Mouse (Mus musculus) midbrain, embryonic 10.5 days (tissue): ENCODE measurements around the gene Bst1. TPM values are rescaled to one million over a fixed set of nuclear protein-coding genes. Genes with fewer than 3 reads are reported as not detected.

Source experiments
- DNase-seq: peaks from one replicate; pipeline ENCODE4 v3.0.0-alpha.2; 2017; ENCODE audit warnings: low spot score
- H3K27ac ChIP-seq: fragments of 300-500 bp; sonication (generic); replicated peaks from 2 replicates; pipeline ENCODE4 v1.5.1; 2016; ENCODE audit warnings: mild to moderate bottlenecking
- H3K27me3 ChIP-seq: fragments of 300-500 bp; sonication (generic); 2 replicates; pipeline ENCODE4 v1.6.1; 2016; ENCODE audit warnings: low read depth, mild to moderate bottlenecking; ENCODE audit not compliant: poor library complexity, severe bottlenecking
- H3K36me3 ChIP-seq: fragments of 300-500 bp; sonication (generic); 2 replicates; pipeline ENCODE4 v1.6.1; 2016; ENCODE audit warnings: mild to moderate bottlenecking, moderate library complexity
- H3K4me1 ChIP-seq: fragments of 300-500 bp; sonication (generic); 2 replicates; pipeline ENCODE4 v1.6.1; 2016
- H3K4me3 ChIP-seq: fragments of 300-500 bp; sonication (generic); 2 replicates; pipeline ENCODE4 v1.5.1; 2016; ENCODE audit warnings: mild to moderate bottlenecking, moderate library complexity
- H3K9me3 ChIP-seq: fragments of 300-500 bp; sonication (generic); replicated peaks from 2 replicates; pipeline ENCODE4 v1.6.1; 2016; ENCODE audit warnings: mild to moderate bottlenecking
- WGBS: fragments of 180-500 bp; shearing (Covaris S2); methylation state at CpG from one replicate; pipeline ENCODE4 v1.1.7; 2016; 5-methylcytosine and 5-hydroxymethylcytosine counted together
- polyA plus RNA-seq: library from polyadenylated mRNA; unstranded; fragments of >200 nt; fragmentation: Nextera tagmentation; extraction: Ambion mirVana; gene quantifications from 2 replicates; pipeline ENCODE4 v1.2.1, GENCODE M21; 2016

Bst1 gene
- polyA plus RNA-seq, 1 experiment from 2014 or later: not detected

DNA sequence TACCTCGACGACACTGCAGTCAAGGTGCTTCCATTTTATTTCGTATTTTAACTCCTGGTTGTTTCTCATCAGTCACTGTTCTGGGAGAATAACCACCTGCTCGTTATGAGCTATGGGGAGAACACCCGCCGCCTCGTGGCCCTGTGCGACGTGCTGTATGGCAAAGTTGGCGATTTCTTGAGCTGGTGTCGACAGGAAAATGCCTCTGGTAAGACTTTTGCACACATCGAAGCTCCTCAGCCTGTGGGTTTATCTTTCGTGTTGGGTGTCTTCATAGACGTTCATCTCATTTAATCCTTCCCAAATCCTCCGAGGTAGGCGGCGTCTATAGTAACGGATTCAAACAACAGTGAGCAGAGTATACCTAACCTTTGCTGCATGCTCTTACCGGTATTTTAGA is 2.9 kb downstream of the Bst1 start, which contains the start of gene Fbxl5:
Fbxl5 (minus strand) TSS at position 101 of the 400 bp plus-strand sequence.
- Histone ChIP-seq H3K27me3 (0 out of 2 replicates have a peak, but pooled peaks cover 3% of the 10 kb centered on the region), H3K4me3 (no peak within 1 kb of the TSS), H3K36me3 (no peaks in the 10 kb centered on the region), H3K9me3 (no peaks in the 10 kb centered on the region), H3K4me1 (peaks cover 6% of the 10 kb centered on the region; the same call in 1 of the 2 replicates), H3K27ac (no peak within 1 kb of the TSS)
- 84% methylated on average over 19 of the region's 19 CpGs for WGBS
- no peak for DNase-seq

DNA sequence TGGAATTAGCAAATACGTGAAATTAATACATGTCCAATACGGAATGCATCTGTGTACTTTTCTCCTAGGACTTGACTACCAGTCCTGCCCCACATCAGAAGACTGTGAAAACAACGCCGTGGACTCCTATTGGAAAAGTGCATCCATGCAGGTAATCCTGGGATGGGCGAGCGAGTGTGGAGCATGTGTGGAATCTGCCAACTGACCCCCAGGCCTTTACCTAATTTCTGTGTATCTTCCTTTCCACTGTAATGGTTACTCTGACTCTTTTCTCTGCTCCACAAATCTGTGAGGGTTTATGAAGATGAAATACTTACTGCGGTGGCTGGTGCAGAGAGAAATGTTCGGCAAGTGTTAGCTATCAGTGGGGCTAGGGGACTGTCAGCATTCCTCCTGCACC is 3.5 kb downstream of the Bst1 start:
- Histone ChIP-seq H3K9me3 (no peaks in the 10 kb centered on the region), H3K27ac (no peak overlapping the region), H3K4me1 (peaks cover 6% of the 10 kb centered on the region; the same call in 1 of the 2 replicates), H3K36me3 (no peaks in the 10 kb centered on the region), H3K4me3 (no peak overlapping the region), H3K27me3 (0 out of 2 replicates have a peak, but pooled peaks cover 3% of the 10 kb centered on the region)
- WGBS: 80% methylated on average over 8 of the region's 8 CpGs
- DNase-seq: no peak

DNA sequence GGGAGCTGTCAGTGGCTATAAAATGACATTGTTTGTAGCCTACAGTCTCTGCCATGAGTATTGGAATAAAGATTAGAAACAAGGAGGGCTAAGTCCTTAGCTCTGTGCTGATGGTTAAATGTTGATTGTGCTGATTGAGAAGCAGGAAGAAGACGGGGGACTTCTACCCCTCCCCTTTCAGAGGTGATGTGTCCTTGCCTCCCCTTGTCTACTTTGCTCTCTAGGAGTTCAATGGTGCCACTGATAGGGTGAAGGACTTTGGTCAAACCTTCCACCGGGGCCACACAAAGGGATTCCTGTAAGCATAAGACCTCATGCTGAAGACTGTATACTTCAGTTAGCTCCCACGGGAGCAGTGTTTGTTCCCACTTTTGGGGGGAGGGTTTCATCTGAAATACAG is 4.1 kb downstream of the Bst1 start:
- no peak overlapping the region for H3K27ac ChIP-seq
- no peak overlapping the region for H3K4me3 ChIP-seq
- H3K27me3 ChIP-seq: 0 out of 2 replicates have a peak, but pooled peaks cover 3% of the 10 kb centered on the region
- no peaks in the 10 kb centered on the region for H3K36me3 ChIP-seq
- WGBS: 84% methylated on average over 3 of the region's 3 CpGs
- peaks cover 6% of the 10 kb centered on the region; the same call in 1 of the 2 replicates for H3K4me1 ChIP-seq
- DNase-seq: no peak
- H3K9me3 ChIP-seq: no peaks in the 10 kb centered on the region

DNA sequence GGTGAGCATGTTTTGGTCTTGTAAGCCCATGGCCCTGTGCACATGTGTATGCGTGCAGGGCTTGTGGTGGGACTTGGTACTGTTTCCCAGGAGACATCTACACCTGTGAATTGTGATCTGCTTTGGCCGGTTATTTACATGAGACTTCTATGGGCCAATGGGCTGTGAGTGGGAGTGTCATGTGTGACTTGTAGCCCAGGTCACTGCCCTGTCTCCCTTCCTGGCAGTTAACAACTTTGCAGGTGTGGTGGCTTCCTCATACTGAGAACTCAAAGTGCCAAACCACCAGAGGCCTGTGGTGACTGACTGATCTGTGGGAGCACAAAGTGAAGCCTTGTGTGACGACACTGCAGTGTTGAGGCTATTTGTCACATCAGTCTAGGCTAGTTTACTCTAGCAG is 5.9 kb downstream of the Bst1 start:
- no peak overlapping the region for H3K4me3 ChIP-seq
- no peak overlapping the region for H3K27ac ChIP-seq
- H3K4me1 ChIP-seq: no peaks in the 10 kb centered on the region
- H3K9me3 ChIP-seq: no peaks in the 10 kb centered on the region
- WGBS: 88% methylated on average over 3 of the region's 3 CpGs
- no peaks in the 10 kb centered on the region for H3K27me3 ChIP-seq
- H3K36me3 ChIP-seq: no peaks in the 10 kb centered on the region
- DNase-seq: no peak

DNA sequence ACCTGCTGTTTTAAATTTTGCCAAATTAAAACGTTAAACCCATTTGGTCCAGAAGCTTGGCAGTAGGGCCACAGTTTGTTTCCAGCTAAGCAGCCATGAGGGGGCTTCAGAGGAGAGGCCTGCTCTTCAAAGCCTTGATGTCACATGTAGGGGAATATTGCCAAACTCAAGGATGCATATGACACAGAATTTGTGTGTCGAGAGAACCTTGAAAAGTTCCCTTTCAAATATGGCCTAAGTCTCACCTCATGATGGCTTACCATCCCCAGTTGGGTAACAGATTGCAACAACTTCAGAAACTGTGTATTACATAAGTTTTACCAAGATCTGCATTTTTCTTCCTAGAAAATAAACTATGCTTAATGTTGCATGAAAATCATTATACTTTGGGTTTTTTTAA is 8.2 kb downstream of the Bst1 start:
- no peak overlapping the region for H3K27ac ChIP-seq
- WGBS: 84% methylated on average over 2 of the region's 2 CpGs
- no peaks in the 10 kb centered on the region for H3K9me3 ChIP-seq
- H3K4me3 ChIP-seq: no peak overlapping the region
- H3K36me3 ChIP-seq: no peaks in the 10 kb centered on the region
- H3K27me3 ChIP-seq: no peaks in the 10 kb centered on the region
- no peak for DNase-seq
- H3K4me1 ChIP-seq: no peaks in the 10 kb centered on the region

DNA sequence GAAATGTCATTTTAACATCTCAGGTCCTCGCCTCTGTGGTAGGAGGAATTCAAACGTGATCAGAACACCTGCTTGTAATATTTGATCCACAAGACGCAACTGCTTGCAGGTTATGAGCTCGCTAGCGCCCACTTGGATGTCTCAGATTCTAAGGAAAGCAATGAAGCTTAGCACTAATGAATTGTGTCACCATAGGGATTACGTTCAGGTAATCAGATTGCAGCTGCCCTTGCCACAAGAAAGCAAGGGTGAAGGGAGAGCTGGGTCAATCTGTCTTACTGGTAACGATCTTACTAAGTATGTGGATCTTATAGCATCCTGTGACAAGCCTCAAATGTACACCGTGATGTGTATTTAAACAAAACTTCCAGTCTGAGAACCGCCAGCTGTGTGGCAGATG is 8.7 kb downstream of the Bst1 start:
- H3K4me3 ChIP-seq: no peak overlapping the region
- DNase-seq: no peak
- no peaks in the 10 kb centered on the region for H3K27me3 ChIP-seq
- WGBS: 92% methylated on average over 9 of the region's 9 CpGs
- H3K9me3 ChIP-seq: no peaks in the 10 kb centered on the region
- H3K4me1 ChIP-seq: no peaks in the 10 kb centered on the region
- no peak overlapping the region for H3K27ac ChIP-seq
- H3K36me3 ChIP-seq: no peaks in the 10 kb centered on the region

DNA sequence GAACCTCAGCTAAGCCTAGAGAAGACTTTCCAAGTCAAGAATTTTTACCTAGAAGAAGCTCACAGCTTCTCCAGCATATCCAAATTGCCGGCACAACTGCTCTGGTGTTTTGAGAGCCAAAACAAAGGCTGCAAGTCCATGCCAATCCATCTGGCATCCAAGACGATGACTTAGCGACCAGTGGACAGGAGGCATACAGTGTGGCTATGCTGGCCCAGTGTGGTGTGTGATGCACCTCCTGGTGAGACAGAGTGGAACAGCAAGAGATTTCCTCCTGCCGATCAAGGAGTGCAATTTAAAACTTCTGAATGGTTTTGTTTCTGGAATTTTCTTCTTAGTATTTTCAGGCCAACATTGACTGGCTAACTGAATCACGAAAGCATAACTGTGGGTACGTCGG is 17.9 kb downstream of the Bst1 start:
- no peak for DNase-seq
- H3K9me3 ChIP-seq: no peaks in the 10 kb centered on the region
- H3K27ac ChIP-seq: no peak overlapping the region
- no peak overlapping the region for H3K4me3 ChIP-seq
- 94% methylated on average over 7 of the region's 7 CpGs for WGBS
- H3K4me1 ChIP-seq: no peaks in the 10 kb centered on the region
- H3K27me3 ChIP-seq: no peaks in the 10 kb centered on the region
- no peaks in the 10 kb centered on the region for H3K36me3 ChIP-seq

DNA sequence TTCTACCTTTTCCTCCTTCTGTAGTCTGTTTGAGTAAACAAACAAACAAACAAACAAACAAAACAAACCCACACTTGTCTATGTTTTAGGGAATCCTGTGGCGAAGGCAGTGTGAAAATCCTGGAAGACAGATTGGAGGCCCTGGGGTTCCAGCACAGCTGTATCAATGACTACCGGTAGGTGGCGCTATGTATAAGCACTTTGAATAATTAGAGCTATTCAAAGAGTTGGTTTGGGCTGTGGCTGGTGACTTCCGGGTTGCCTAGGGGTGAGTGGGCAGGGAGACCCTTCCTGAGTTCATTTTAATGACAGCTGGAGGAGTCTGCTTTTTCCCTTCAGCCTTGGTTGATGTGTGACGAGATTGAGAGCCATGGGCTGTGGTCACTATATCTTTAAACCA is 18.7 kb downstream of the Bst1 start:
- DNase-seq: peak; percentile 39
- WGBS: 53% methylated on average over 5 of the region's 5 CpGs
- H3K27ac ChIP-seq: no peak overlapping the region

DNA sequence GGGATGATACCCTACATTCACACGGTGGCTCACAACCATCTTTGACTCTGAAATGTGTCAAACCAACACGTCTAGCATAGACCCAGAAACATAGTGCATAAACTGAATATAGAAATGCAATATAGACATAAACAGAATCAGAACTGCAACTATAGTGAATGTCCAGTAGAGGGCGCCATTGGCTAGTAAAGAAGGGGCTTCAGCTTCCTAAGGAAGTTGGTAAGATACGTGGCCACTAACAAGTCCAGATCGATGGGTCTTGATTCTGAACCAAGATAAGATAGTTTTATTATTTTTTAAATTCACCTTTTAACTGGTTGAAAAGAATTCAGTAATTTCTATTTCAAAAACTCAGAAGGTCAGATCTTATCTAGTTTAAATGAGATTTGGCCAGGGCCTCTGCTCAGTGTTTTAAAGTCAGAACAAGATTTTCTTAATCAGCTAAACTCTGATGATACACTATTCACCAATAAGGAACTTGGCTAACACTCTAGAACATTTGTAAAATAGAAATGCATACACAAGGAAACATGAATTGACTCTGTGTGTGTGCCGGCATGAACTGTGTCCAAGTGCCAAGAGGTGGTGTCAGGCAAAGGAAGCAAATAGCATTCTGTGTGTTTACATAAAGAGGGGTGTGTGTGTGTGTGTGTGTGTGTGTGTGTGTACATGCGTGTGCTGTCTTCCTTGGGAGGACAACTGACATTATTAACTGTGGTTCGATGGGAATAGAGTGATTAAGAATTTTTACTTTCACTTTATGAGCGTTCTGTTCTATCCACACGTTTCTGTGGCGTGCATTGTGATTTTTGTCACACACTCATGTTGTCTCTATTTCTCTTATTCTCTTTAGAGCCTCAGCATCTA is 22.7 kb downstream of the Bst1 start:
- Histone ChIP-seq H3K27me3 (no peaks in the 10 kb centered on the region), H3K4me3 (no peak overlapping the region), H3K9me3 (peaks cover 4% of the 10 kb centered on the region; the same call in 1 of the 2 replicates), H3K4me1 (peaks cover 4% of the 10 kb centered on the region), H3K27ac (no peak overlapping the region), H3K36me3 (no peaks in the 10 kb centered on the region)
- DNase-seq: peak; percentile 32
- 53% methylated on average over 11 of the region's 11 CpGs for WGBS

More for the DNA sequence above, 18.7 kb downstream of the Bst1 start:
- Histone ChIP-seq H3K4me1 (no peaks in the 10 kb centered on the region), H3K9me3 (no peaks in the 10 kb centered on the region), H3K36me3 (no peaks in the 10 kb centered on the region), H3K27me3 (no peaks in the 10 kb centered on the region), H3K4me3 (no peak overlapping the region)

DNA sequence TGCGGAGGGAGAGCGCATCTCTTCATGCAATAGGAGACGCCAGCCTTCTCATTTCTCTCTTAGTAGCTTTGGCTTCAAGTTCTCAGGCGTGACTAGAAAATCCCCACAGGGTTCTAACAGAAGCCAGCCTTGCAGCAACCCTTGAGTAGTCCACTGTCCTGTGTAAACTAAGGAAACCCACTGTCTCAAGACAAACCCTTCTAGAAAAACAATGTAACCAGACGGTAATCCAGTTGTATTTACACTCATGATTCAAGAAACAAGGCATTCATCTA is 23.3 kb downstream of the Bst1 start:
- Histone ChIP-seq H3K36me3 (no peaks in the 10 kb centered on the region), H3K4me3 (no peak overlapping the region), H3K9me3 (peaks cover 4% of the 10 kb centered on the region; the same call in 1 of the 2 replicates), H3K27me3 (no peaks in the 10 kb centered on the region), H3K27ac (no peak overlapping the region), H3K4me1 (peaks cover 8% of the 10 kb centered on the region)
- no peak for DNase-seq
- WGBS: 91% methylated on average over 5 of the region's 5 CpGs

DNA sequence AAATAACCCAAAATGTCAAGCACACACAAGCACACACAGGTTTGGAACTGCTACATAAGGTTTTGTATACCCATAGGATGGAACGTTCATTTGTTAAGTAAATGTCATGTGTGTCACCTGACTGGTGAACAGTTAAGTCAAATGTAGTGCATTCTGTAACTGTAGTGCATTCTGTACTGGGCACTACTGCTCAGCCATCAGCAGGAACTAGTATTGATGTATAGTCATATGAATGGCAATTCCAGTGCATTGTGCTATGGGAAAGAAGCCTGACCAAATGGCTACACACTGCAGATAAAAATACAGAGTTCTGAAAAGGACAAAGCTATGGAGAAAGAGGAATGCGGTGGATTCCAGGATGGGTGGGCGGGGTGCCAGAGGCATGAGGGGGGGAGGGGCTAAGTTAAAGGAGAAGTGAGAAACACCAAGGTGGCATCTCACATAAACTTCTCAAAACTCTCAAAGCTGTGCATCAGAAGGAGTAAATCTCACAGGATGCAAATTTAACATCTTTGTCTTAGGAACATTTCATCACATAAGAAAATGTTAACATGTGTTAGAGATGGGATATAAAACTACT is 24.0 kb downstream of the Bst1 start:
- Histone ChIP-seq H3K9me3 (peaks cover 4% of the 10 kb centered on the region; the same call in 1 of the 2 replicates), H3K36me3 (no peaks in the 10 kb centered on the region), H3K27ac (no peak overlapping the region), H3K4me3 (no peak overlapping the region), H3K4me1 (peaks cover 8% of the 10 kb centered on the region), H3K27me3 (no peaks in the 10 kb centered on the region)
- 83% methylated on average over 3 of the region's 3 CpGs for WGBS
- no peak for DNase-seq

DNA sequence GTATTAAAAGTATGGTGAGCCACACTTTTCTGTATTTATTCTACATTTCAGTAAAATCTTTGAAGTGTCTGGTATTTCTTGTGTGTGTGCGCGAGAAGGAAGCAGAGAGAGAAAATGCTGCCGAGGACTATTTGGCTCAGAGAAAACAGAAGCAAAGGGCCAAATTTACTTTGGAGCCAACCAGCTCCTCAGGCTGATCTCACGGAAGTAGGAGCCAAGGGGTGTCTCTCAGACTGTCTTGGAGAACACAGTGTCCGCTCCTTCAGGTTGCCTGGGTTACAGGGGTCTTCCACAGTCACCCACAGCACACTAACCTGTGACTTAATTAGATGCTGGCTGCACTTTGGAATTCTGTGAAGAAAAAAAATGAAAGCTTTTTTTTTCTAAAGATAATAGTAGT is 26.4 kb downstream of the Bst1 start:
- Histone ChIP-seq H3K36me3 (no peaks in the 10 kb centered on the region), H3K27me3 (no peaks in the 10 kb centered on the region), H3K4me3 (no peak overlapping the region), H3K27ac (no peak overlapping the region), H3K4me1 (peaks cover 8% of the 10 kb centered on the region), H3K9me3 (peaks cover 4% of the 10 kb centered on the region; the same call in 1 of the 2 replicates)
- WGBS: 92% methylated on average over 5 of the region's 5 CpGs
- DNase-seq: no peak

DNA sequence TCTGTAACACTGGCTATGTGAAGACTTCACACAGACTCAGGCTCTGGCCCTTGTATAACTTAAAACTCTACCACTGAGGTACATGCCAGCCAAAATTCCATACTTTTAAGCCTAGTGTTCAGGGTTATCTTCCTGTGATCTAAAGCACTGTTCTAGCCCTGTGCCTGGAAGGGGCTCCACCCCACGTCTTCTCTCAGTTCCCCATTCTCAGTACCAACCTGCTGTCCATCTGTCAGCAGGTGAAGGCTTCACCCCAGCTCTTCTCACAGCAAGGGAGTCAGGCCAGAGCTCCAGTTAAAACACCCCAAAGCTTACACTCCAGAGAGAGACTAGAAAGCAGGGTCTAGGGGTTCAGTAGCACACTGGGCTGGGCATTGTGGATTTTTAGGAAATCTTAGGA is 27.0 kb downstream of the Bst1 start:
- H3K4me1 ChIP-seq: peaks cover 8% of the 10 kb centered on the region
- no peak overlapping the region for H3K27ac ChIP-seq
- no peaks in the 10 kb centered on the region for H3K36me3 ChIP-seq
- H3K4me3 ChIP-seq: no peak overlapping the region
- H3K9me3 ChIP-seq: peaks cover 4% of the 10 kb centered on the region; the same call in 1 of the 2 replicates
- DNase-seq: no peak
- 69% methylated on average over 1 of the region's 1 CpGs for WGBS
- H3K27me3 ChIP-seq: no peaks in the 10 kb centered on the region
